ENCODE assay signal across 8 mouse cellular contexts in genomic region chr1:155741988-155742387, GRCm38 (mm10). TPM values are rescaled to one million over a fixed set of nuclear protein-coding genes. Genes with fewer than 3 reads are reported as not detected.
DNase-seq lines count a peak whose midpoint lies in the region; ATAC-seq lines count a peak whose summit lies in the region.

No protein-coding gene starts in this region.

- no peaks in the 10 kb centered on the region for H3K9me3 ChIP-seq in heart, embryonic 10.5 days
- H3K9me3 ChIP-seq in heart, embryonic 13.5 days, result no peaks in the 10 kb centered on the region
- H3K9me3 ChIP-seq in limb, embryonic 15.5 days, result no peaks in the 10 kb centered on the region

- H3K4me1 ChIP-seq in heart, embryonic 10.5 days, result peaks cover 38% of the 10 kb centered on the region
- H3K4me1 ChIP-seq in heart, embryonic 13.5 days, result peaks cover 42% of the 10 kb centered on the region
- H3K4me1 ChIP-seq in limb, embryonic 15.5 days, result peaks cover 37% of the 10 kb centered on the region

- no peaks in the 10 kb centered on the region for H3K36me3 ChIP-seq in heart, embryonic 10.5 days
- no peaks in the 10 kb centered on the region for H3K36me3 ChIP-seq in heart, embryonic 13.5 days
- no peaks in the 10 kb centered on the region for H3K36me3 ChIP-seq in limb, embryonic 15.5 days

- under 1% methylated on average over 26 of the region's 26 CpGs for WGBS in heart, embryonic 10.5 days
- under 1% methylated on average over 24 of the region's 26 CpGs for WGBS in heart, embryonic 13.5 days
- under 1% methylated on average over 26 of the region's 26 CpGs for WGBS in limb, embryonic 15.5 days

- intact Hi-C loops in heart, postnatal 25 days (cut with DNase I), result no loop called here

- no peak; the same call in 1 of the 2 replicates for ATAC-seq in heart, embryonic 13.5 days (ENCODE audit: extremely low read depth, insufficient number of reproducible peaks, low FRiP score, low TSS enrichment)
- 0 out of 2 replicates have a peak, but pooled peaks have one; percentile 22 for ATAC-seq in limb, embryonic 15.5 days (ENCODE audit: insufficient number of reproducible peaks, low FRiP score, low TSS enrichment, low read depth)

- peak overlapping the region; percentile 77 for H3K4me3 ChIP-seq in heart, embryonic 10.5 days
- H3K4me3 ChIP-seq in heart, embryonic 13.5 days, result peak overlapping the region; percentile 62
- peak overlapping the region; percentile 50 for H3K4me3 ChIP-seq in limb, embryonic 15.5 days

- H3K27me3 ChIP-seq in heart, embryonic 10.5 days (ENCODE audit: insufficient read depth, poor library complexity, severe bottlenecking), result peaks cover 100% of the 10 kb centered on the region
- H3K27me3 ChIP-seq in heart, embryonic 13.5 days (replicated peaks), result peaks cover 93% of the 10 kb centered on the region
- peaks cover 88% of the 10 kb centered on the region for H3K27me3 ChIP-seq in limb, embryonic 15.5 days

- peak overlapping the region; percentile 95 for H3K4me2 ChIP-seq in heart, embryonic 13.5 days
- peak overlapping the region; percentile 97 for H3K4me2 ChIP-seq in limb, embryonic 15.5 days

- H3K27ac ChIP-seq in heart, embryonic 10.5 days, result peak overlapping the region; percentile 59; the same call in 1 of the 2 replicates
- H3K27ac ChIP-seq in heart, embryonic 13.5 days (replicated peaks), result no peak overlapping the region
- H3K27ac ChIP-seq in limb, embryonic 15.5 days, result no peak overlapping the region

- DNase-seq in heart, embryonic 10.5 days (ENCODE audit: low spot score), result no peak
- no peak for DNase-seq in heart, postnatal 25 days (ENCODE audit: low spot score)
- DNase-seq in NIH3T3 (ENCODE audit: low read depth), result peak; percentile 45
- DNase-seq in retina, postnatal 7 days (ENCODE audit: low read depth, low spot score), result peak; percentile 45
- DNase-seq in ovary, postnatal 10 days (ENCODE audit: low spot score), result no peak
- no peak for DNase-seq in spleen, adult 12 weeks (ENCODE audit: low spot score)

- peak overlapping the region; percentile 71 for H3K9ac ChIP-seq in heart, embryonic 13.5 days
- 0 out of 2 replicates have a peak overlapping the region, but pooled peaks have one; percentile 10 for H3K9ac ChIP-seq in limb, embryonic 15.5 days

RNA-seq across cellular contexts. Expression of gene Lhx4, which starts 9.5 kb away (rescaled TPM):
- 0.06 TPM in 1 of 2 replicates, not detected in the other for polyA plus RNA-seq in heart, embryonic 10.5 days (2016; fragmentation: Nextera tagmentation; extraction: Ambion mirVana)
- not detected for total RNA-seq in heart, postnatal 25 days (2021)
- not detected in 2 replicates for polyA plus RNA-seq in heart, embryonic 13.5 days (2015; fragmentation: Nextera tagmentation; extraction: Ambion mirVana)
- polyA plus RNA-seq in limb, embryonic 15.5 days (2015; fragmentation: Nextera tagmentation; extraction: Ambion mirVana), result 0.02 and 0.04 TPM in 2 replicates

Comparison
In these comparisons a context has a peak if more than half of its experiments do, and no peak if none do; other contexts are left out.
1. DNase-seq: peak in NIH3T3 (single experiment) and retina, postnatal 7 days (single experiment); none in heart, embryonic 10.5 days (single experiment), heart, postnatal 25 days (single experiment), ovary, postnatal 10 days (single experiment) and spleen, adult 12 weeks (single experiment).
2. Peak in every context shown above with its lines, with median percentiles within 50 percentile points of each other: H3K4me3 ChIP-seq.